Mouse (Mus musculus) olfactory bulb, adult 2 months (tissue): ENCODE data around the gene Ptpn11.

Source experiments
- CTCF ChIP-seq: fragments of 200-500 bp; IDR thresholded peaks from 2 replicates; pipeline ENCODE4 v1.5.1; 2012; ENCODE audit warnings: low read depth, mild to moderate bottlenecking, low read length, moderate library complexity; ENCODE audit not compliant: insufficient read depth
- POLR2A ChIP-seq: fragments of 200-500 bp; IDR thresholded peaks from 2 replicates; pipeline ENCODE4 v1.6.1; 2012; ENCODE audit warnings: mild to moderate bottlenecking, low read depth, low read length, moderate library complexity; ENCODE audit not compliant: insufficient read depth

GRCm38 (mm10) chr5:121209755-121210600 lies 18.8 kb upstream of the Ptpn11 start:
- no peak for TF ChIP-seq CTCF
- no peak for TF ChIP-seq POLR2A
